In the genomic region with DNA sequence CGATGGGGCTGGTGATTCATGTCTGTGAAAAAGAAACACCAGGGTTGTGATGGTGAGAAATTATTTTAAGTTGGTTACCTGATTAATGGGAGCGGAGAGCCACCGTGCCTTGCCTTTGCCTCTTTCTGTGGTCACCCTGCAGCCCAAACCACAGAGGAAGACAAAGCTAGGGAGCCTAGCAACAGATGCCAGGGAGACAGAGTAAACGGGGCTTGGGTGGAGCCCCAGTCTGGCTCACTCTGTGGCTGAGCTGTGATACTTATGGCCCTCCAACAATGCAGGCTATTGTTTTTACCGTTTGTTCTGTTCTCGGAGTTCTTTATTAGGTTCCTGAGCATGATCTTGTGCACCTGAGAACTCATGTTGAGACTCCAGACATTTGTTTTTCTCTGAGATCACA, we compare ENCODE assay signal across 30 mouse cellular contexts. TPM values are rescaled to one million over a fixed set of nuclear protein-coding genes. Genes with fewer than 3 reads are reported as not detected.
DNase-seq lines count a peak whose midpoint lies in the region; ATAC-seq and TF ChIP-seq lines count a peak whose summit lies in the region.
"Had no signal": no experiment of that assay in that cellular context is flagged by ENCODE, and none has a peak within 500 bp of the region (broad histone marks: within the 10 kb centered on the region; RNA-seq: fewer than 3 reads in every experiment).

No protein-coding gene starts in this region.

- peak; percentile 51 to 55 for ATAC-seq in hematopoietic stem cell, adult 5-6 weeks (replicated peaks in 1 of 2; ENCODE audit: insufficient read depth in 1 of 2, low FRiP score in 2 of 2, low TSS enrichment in 1 of 2, low read depth in 1 of 2, poor library complexity in 2 of 2, severe bottlenecking in 2 of 2)
- ATAC-seq: forebrain, embryonic 14.5 days; liver, embryonic 12.5 days; liver, postnatal 0 days; midbrain, embryonic 15.5 days had no signal

- peaks cover 56% of the 10 kb centered on the region for H3K79me2 ChIP-seq in myocyte (ENCODE audit: control insufficient read depth, insufficient read depth)

- peak; percentile 91 for DNase-seq in heart, adult 11 months
- no peak for DNase-seq in heart, postnatal 25 days (ENCODE audit: low spot score)
- DNase-seq in lung, postnatal 10 days, result peak; percentile 41
- no peak for DNase-seq in lung, adult 2 months
- no peak for DNase-seq in c-Kit-positive CD71-positive TER-119-positive erythroid progenitor cells, embryonic 14.5 days (ENCODE audit: low spot score)
- no peak for DNase-seq in yolk sac, embryonic 10.5 days (ENCODE audit: low spot score)
- DNase-seq: adrenal gland, postnatal 10 days; cerebellum, adult 11 months; cerebellum, adult 9-10 months; cerebellum, postnatal 36 days; embryo, embryonic 11 days; gastrocnemius, adult 2 months; gastrocnemius, postnatal 36 days; kidney, adult 18-20 months; kidney, postnatal 36 days; left cerebral cortex, postnatal 4 days; liver, postnatal 0 days; thymus, adult 2 months; thymus, postnatal 4 days had no signal

- no peak overlapping the region for H3ac ChIP-seq in myocyte (ENCODE audit: control insufficient read depth, insufficient read length)

- H3K4me1 ChIP-seq in lung, adult 2 months (ENCODE audit: control insufficient read depth, insufficient read depth, low read length), result peaks cover 7% of the 10 kb centered on the region

- H3K27me3 ChIP-seq in myocyte (ENCODE audit: control insufficient read depth, insufficient read depth, insufficient read length), result no peaks in the 10 kb centered on the region
- H3K27me3 ChIP-seq: embryonic facial prominence, embryonic 12.5 days; heart, embryonic 15.5 days had no signal

- no peak for TF ChIP-seq CTCF in lung, adult 2 months (IDR thresholded peaks at IDR 0.05; ENCODE audit: insufficient read depth, low read length)

- H3K4me2 ChIP-seq in myocyte (ENCODE audit: low read depth), result peak overlapping the region; percentile 67
- H3K4me2 ChIP-seq: embryonic facial prominence, embryonic 12.5 days; heart, embryonic 15.5 days; hindbrain, embryonic 15.5 days; liver, embryonic 12.5 days; midbrain, embryonic 15.5 days; neural tube, embryonic 12.5 days had no signal

- TF ChIP-seq POLR2A in lung, adult 2 months (IDR thresholded peaks at IDR 0.05; ENCODE audit: borderline replicate concordance, extremely low read depth, low read depth, low read length), result no peak
- TF ChIP-seq POLR2A in myocyte (IDR thresholded peaks at IDR 0.05; ENCODE audit: insufficient read length, low read depth), result no peak

- intact Hi-C loops in heart, postnatal 25 days (cut with DNase I), result no loop called here

- H3K36me3 ChIP-seq in myocyte (ENCODE audit: control insufficient read depth, insufficient read depth), result no peaks in the 10 kb centered on the region
- H3K36me3 ChIP-seq: embryonic facial prominence, embryonic 12.5 days; heart, embryonic 15.5 days; hindbrain, embryonic 10.5 days; hindbrain, embryonic 15.5 days; liver, embryonic 12.5 days; midbrain, embryonic 10.5 days; midbrain, embryonic 15.5 days; neural tube, embryonic 12.5 days had no signal

- H3K4me3 ChIP-seq in lung, adult 2 months (replicated peaks; ENCODE audit: extremely low read depth, low read depth, low read length), result no peak overlapping the region
- H3K4me3 ChIP-seq in myocyte, result no peak overlapping the region
- H3K4me3 ChIP-seq: embryonic facial prominence, embryonic 12.5 days; gastrocnemius, adult 2 months; heart, embryonic 15.5 days; hindbrain, embryonic 10.5 days; hindbrain, embryonic 15.5 days; liver, embryonic 12.5 days; midbrain, embryonic 10.5 days; midbrain, embryonic 15.5 days; neural tube, embryonic 12.5 days had no signal

- 40% methylated on average over 6 of the region's 6 CpGs for WGBS in lung, adult 2 months

TF ChIP-seq in myocyte, 11 proteins besides CTCF, POLR2A, EP300 and RAD21:
- TF ChIP-seq REST (IDR thresholded peaks at IDR 0.05; ENCODE audit: insufficient read depth, insufficient read length) (no peak), SRF (IDR thresholded peaks at IDR 0.05; ENCODE audit: control insufficient read depth, insufficient read length, low read depth) (no peak), TCF12 (IDR thresholded peaks at IDR 0.05; ENCODE audit: insufficient read depth, poor library complexity, severe bottlenecking) (no peak), E2F4 (IDR thresholded peaks at IDR 0.05; ENCODE audit: insufficient read depth) (no peak), POLR2AphosphoS2 (IDR thresholded peaks at IDR 0.05; ENCODE audit: insufficient read length, low read depth) (no peak), TCF3 (IDR thresholded peaks at IDR 0.05; ENCODE audit: insufficient read length, low read depth) (no peak), USF1 (IDR thresholded peaks at IDR 0.05; ENCODE audit: low read depth) (no peak), MYOG (IDR thresholded peaks at IDR 0.05; ENCODE audit: control insufficient read depth in 1 of 3, insufficient read depth in 1 of 3, insufficient read length in 2 of 3, low read depth in 2 of 3) (no peak)

RNA-seq across cellular contexts. Expression of a gene that starts 50.8 kb away (rescaled TPM):
- total RNA-seq in heart, postnatal 25 days (2021), result 10 to 100 TPM; 81.3 to 98.0 TPM
- polyA plus RNA-seq in lung, adult 2 months (2012; rRNA removed), result 30.5 and 38.1 TPM in 2 replicates
- total RNA-seq in hematopoietic stem cell, adult 5-6 weeks (2017), result 177 and 190 TPM in 2 replicates
- 83.3 TPM for polyA plus RNA-seq in myocyte (2012; fragmentation: generic; extraction: Trizol)

Comparison
In these comparisons a context has a peak if more than half of its experiments do, and no peak if none do; other contexts are left out.
1. DNase-seq: peak in heart, adult 11 months (single experiment) and lung, postnatal 10 days (single experiment); none in heart, postnatal 25 days (single experiment), lung, adult 2 months (single experiment), c-Kit-positive CD71-positive TER-119-positive erythroid progenitor cells, embryonic 14.5 days (single experiment) and yolk sac, embryonic 10.5 days (single experiment).